Mouse (Mus musculus) kidney, adult 2 months (tissue): ENCODE measurements around the gene Msi2.

ENCODE experiments used
- CTCF ChIP-seq: fragments of 200-500 bp; conservative IDR thresholded peaks from 2 replicates; pipeline ENCODE4 v1.5.1; 2011; ENCODE audit warnings: low read depth, mild to moderate bottlenecking, control low read depth, low read length, moderate library complexity, mixed read lengths; ENCODE audit not compliant: insufficient read depth, insufficient read length
- POLR2A ChIP-seq: fragments of 200-500 bp; IDR thresholded peaks from one replicate; pipeline ENCODE4 v1.6.1; 2011; ENCODE audit warnings: low read depth, low read length, control low read depth

- TF ChIP-seq CTCF (no peak), POLR2A (no peak)
Observed at GRCm38 (mm10) chr11:88558731-88559130, 159.6 kb downstream of the Msi2 start.
